Mouse (Mus musculus) retina, postnatal 1 day (tissue): ENCODE results near the gene Myzap.
"Not testable (repeated sequence)": the region's sequence is repeated elsewhere in the genome, so short reads cannot be mapped to it uniquely, and the experiment has no call there.

Experiments used
- DNase-seq: peaks from one replicate; pipeline ENCODE4 v3.0.0-alpha.2; 2012

The Myzap gene

DNA sequence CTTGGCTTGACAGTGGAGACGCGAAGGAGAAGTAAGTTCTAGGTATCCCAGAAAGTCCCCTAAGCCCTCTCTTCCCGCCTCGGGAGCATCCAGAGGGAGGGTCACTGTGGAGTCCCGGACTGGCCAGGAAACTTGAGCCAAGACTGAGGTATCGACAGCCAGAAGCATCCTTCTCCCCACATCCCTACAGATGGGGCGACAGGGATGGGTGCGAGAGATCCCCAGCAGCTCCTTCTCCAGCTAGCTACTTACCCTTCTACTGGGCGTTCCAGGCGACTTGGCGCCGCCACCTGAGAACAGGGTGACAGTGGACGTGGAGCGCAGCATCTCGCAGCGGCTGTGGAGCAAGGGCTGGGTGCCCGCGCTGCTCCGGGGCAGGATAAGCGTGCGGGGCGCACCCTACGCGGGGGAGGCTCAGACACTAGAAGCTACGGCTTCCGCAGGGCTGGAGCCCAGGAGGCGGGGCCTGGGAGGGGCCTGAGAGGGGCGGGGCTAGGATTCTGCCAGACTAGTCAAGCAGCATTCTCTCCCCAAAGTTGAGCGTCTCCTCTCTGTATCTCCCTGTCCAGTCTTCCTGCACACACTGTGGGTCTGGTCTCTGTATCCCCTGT, at the start of gene Myzap:
TSS of gene Myzap (minus strand) at position 423 of the 611 bp plus-strand sequence.
- DNase-seq = peak; percentile 85

DNA sequence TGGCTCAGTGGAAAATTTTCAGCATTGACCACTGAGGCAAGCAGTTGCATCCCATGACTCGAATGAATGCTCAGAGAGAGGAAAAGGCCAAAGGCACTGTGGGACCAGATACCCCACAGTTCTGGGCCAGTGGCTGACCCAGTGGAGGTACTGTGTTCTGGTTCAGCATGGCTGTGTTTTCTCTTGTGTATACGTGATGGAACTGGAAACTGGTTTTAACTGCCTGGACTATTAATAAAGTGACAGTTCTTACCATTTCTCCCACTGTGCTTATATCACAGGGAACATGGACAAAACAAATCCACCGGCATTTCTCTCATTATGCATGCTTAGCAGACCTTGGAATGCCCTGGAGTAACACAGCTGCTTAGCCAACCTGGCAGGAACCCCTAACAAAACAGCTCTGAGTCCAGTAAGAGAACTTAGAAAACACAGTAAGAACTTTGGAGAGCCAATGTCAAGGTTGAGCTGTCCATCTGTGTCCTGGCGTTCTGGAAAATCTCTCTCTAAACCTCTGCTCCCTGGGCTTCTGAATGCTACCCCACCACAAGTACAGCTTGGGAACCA, 48.3 kb upstream of the Myzap start:
- no peak for DNase-seq

DNA sequence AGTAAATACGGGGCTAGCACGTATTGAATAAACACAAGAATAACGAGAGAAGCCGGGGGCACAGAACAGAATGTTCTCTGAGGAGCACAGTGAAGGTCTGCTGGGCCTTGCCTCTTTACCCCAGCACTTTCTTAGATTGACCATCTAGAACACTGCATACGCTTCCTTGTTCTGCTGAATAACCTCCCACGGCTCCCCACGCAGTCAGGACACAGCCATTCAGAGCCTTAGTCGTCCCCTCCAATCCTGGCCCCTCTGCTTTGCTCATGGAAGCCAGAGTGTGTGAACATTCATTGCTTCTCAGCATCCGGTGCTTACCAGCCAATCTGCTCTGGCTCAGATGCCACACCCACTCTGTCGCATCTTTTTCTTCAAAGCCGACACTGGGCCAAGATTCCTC, 46.0 kb upstream of the Myzap start:
- no peak for DNase-seq

DNA sequence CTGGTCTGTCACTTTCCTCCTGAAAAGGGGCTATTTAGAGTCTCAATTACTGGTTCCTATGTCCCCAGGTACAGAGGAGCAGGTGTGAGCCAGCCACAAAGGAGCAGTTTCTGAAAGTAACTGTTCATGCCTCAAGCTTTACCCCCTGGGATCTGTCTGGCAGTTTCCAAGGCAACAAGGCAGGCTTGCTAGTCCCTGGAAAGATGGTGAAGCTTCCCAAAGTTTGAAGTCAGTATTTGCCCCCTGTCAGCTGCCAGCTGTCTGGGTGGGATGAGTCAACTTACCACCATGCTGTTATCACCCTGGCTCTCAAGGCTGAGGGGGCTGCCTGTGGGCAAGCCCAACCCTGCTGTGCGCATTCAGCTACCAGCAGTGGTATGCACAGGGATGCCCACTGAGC, 44.7 kb upstream of the Myzap start:
- DNase-seq = no peak

DNA sequence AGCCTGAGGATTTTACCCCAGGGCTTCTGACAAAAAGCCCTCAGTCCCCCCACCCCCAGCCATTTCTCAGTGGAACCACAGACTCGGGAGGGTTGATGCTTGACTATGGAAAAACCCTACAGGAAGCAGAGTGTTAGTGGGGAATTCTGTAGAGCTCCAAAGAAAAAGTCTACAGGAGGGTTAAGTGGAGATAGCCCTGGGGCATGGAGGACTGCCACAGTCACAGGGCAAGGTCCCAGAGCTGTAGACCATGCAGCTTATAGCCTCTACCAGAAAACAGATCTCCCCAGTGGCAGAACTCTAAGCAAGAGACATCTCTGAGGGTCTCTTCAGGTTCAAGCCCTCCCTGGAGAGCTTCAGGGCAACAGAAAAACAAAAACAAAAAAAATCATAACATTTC, 43.5 kb upstream of the Myzap start:
- no peak for DNase-seq

DNA sequence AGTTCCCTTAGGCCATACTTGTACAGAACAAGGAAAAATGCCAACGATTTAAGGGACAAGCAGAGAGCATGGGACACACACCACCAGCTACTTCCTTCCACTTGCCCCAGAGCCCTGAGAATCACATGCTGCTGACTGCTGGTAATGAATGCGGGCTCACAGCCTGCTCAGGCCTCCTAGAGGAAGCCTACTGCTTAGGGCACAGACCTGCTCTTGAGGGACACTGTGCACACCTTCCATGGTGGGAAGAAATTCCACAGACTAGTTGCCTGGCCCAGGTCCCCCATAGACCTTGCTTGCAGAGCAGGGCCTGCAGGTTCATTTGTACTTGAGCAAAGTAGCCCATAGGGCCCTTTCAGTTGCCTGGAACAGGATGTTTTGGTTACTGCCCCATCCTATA, 42.8 kb upstream of the Myzap start:
- no peak for DNase-seq

DNA sequence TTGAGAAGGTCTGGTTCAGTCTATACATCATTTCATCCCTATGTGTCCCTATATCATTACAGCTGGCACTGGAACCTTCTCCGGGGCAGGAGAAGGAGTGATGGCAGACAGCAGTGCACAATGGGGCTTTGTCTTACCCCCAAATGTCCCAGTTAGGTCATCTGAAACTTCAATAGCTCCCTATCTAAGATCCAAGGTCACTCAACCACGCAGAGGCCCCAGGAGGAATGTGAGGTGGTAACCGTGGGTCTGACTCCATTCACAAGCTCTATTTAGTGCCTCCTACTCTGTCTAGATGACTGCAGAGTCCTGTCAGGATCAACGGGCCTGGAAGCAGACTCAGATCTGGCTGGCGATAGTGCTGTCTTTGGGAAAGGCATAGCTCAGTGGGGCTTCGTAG, 36.8 kb upstream of the Myzap start:
- peak; percentile 53 for DNase-seq

DNA sequence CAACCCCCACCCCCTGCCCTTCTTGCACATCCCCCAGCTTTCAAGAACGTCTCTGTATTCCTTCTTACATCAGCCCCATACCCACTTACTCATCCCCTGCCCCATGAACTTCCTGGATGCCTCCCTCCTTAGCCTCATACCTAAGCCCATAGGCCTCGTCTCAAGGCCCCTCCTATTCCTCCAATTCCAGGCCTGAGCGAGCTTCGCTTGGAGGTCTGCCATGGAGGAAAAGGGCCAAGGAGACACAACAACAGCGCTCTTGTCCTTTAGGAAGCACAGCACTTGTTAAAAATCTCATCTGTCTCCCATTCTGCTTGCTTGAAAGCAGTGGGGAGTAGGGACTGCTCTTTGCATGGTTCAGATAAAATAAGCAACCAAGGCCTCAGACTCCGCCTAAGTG, 36.1 kb upstream of the Myzap start:
- no peak for DNase-seq

DNA sequence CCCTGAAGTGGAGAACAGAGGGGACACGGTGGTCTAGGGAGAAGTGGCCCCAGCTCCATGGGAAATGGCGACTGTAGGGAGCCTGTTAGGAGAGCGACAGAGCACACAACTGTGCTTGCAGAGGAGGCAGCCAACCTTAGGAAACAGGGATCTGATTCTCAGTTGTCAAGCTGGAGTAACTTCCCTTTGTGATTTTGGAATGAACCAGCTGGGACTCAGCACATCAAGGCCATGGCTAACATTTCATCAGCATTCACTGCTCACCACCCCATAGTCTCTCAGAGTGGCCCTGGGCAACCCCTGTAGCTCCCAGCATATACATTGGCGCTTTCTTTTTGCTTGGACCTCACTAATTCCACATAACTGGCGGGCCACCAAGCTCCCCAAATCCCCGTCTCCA, 33.8 kb upstream of the Myzap start:
- no peak for DNase-seq

DNA sequence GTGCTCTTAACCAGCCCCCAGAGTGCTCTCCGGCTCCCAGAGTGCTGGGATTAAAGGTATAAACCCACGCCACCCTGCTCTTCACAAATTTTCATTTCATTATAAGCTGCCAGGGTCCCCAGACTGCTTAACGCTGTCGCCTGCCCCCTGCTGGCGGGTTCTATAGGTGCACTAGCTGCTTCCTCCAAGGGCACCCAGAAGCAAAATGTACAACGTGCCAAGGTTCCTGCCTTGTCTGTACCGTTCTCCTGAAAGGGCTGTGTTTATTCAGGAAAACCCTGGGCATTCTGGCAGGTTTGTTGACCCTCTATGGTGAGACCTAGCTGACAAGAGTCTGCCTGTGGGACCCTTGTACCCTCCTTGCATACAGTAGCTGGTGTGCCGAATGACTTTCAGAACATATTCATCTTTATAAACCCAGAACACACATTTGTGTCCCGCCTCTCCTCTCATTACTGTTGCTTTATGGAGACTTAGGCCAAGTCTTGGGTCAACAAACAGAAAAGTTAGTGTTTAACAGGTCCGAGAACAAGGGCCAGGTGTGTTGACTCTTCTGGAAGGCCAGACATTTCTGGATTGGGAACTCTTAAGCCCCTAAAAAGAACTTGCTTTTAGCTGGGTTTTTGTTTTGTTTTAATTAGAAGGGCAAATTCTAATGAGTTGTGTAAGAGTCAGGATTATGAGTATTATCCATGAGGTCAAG, 32.8 kb upstream of the Myzap start:
- DNase-seq = peak; percentile 61

DNA sequence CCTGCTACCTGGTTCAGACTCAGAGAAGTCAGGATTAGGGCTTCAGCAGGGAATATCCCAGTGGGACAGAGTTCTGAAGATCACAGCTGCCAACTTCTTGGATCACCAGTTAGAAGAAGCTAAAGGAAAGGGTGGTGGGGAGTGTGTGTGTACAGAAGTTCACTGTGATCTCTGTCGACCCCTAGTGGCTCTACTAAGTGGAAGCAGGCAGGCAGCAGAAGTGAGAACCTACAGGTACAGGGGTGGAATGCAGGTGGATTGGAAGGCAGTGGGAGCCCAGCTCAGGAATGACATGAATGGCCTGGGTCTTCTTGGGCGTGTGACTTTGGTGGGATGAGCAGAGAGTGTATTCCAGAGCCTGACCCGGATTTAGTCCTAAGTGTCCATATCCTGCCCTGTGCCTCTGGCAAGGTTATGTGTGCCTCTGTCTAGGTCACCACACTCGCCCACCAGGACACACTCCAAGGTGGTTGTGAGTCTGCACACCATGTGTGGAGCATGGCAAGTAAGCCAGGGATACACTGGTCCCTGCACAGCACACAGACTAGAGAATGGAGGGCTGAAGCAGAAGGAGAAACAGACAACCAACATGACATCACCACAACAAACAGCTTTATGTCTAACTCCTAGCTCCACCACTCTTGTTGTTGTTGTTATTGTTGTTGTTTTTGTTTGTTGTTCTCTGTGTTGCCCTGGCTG, 31.9 kb upstream of the Myzap start:
- peak; percentile 69 for DNase-seq

DNA sequence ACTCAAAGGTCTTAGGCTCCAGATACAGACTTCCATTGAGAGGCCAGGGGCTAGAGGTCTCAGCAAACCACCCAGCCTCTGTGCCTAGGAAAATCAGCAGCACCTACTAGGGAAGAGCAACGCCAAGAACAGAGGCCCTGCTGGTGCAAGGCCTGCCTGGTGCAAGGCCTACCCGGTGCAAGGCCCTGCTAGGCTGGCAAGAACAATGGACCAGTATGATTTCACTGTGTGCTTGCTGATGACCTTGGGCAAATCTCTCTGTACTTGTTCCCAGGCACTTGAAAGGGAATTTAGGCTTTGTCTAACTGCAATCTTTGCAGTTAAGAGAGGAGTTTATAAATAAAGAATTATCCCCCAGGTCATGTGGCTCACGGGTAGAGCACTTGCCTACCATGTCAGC, 30.4 kb upstream of the Myzap start:
- DNase-seq = no peak

DNA sequence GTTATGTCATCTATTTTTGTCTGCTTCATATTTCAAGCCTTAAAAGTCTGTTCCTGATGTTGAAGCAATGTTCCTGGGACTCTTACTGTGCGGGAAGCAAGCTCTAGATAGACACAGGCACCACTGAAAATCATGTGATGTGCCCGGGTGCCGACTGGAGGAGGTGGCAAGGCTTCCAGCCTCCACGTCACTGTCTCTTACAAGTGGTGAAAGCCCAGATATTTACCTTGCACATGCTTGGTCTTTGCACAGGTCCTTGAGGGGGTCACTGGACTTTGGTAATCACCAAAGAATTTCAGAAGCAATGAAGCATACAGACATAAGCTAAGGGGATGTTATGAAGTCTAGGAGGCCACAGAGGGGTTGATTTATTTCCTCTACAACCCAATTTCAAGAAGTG, 29.8 kb upstream of the Myzap start:
- no peak for DNase-seq

DNA sequence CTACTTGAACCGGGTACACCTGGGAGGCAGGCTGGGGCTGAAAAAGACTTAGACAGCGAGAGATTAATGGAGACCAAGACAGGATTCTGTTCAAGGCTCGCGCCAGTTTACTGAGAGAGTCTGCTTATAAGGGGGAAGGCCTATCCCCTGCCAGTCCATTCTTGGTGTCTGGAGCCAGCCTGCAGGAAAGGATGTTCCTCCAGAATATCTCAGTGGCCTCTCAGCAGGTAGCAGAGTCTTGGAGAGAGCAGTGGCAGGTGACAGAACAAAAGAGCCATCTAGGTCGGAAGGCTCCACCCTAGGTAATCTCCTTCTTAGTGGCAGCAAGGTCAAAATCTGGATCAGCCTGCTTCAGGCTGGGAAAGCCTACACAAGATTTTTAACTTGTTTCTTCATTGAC, 28.0 kb upstream of the Myzap start:
- DNase-seq = not testable (repeated sequence)

DNA sequence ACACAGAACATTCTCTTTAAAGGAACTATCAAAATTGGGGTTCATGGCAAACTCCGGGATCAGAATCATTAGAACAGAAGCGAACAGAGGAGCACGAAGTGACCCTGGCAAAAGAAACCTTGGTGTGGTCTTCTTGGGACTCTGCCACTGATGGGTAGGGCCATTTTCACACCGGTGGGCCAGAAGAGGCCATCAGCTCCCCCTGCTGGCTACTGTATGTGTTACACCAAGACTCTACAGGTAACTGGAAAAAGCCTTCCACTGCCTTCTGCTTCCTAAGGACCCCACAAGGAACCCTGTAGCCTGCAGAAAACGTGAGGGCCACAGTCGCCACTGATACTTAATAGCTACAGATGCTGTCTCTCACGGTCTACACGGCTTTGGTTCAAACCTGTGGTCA, 25.2 kb upstream of the Myzap start:
- peak; percentile 38 for DNase-seq

DNA sequence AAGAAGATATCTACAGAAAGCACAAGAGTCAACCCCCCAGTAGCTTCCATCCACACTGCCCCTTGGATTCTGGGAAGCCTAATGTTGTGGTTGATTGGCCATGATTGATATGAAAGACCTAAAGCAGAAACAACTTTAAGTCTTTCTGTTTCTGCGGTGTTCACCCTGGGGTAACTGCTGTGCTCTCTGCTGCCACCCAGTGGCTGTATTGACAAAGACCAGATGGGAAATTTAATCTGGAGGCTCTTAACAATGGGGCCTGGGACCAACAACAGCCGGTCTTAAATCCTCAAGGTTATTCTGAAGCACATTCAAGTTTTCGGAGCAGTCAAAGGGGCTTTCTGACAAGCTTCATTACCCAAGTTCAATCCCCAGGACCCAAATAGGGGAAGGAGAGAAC, 24.0 kb upstream of the Myzap start:
- DNase-seq = peak; percentile 86

DNA sequence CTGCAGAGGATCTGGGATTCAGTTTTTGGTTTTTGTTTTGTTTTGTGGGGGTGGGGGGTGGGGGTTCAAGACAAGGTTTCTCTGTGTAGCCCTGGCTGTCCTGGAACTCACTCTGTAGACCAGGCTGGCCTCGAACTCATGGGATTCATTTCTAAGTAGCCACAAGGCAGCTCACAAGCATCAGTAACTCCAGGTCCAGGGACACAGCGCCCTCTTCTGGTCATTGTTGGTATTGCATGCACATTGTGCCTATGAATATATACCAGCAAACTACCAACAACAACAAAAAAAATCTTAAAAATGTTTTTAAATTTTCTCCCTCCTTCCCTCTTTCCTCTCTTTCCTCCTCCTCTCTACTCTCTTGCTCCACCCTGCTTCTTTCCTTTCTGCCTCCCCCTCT, 22.5 kb upstream of the Myzap start:
- peak; percentile 48 for DNase-seq

DNA sequence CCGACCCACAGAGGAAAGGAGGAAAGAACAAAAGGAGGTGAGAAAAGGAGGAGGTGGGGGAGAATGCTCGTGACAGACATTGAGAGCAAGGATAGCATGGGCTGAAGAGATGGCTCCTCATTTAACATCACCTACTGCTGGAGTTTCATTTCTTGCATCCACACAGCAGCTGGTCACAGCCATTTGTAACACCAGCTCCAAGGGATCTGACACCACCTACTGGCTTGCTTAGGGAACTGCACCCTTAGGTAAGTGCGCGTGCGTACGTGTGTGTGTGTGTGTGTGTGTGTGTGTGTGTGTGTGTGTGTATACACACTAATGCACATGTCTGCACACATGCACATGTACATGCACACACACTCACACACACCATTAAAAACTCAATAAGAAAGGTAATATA, 20.8 kb upstream of the Myzap start:
- DNase-seq = peak; percentile 49

DNA sequence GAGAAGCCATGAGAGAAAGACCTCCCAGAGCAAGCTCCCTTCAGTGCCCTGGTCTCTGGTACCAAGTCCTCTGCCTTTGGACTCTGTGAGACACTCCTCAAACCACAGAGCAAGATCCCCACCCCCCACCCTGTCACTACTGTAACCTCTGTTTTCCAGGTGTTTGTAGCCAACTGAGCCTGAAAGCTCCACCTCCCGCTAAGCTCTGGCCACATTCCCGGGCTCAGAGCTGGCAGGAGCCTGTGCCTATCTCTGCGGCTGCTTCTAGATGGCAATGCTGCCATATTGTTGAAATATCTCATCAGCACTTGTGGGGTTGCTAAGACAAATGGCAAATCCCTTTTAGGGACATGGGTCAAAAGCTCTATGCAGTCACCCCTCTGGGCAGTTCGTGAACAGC, 19.7 kb upstream of the Myzap start:
- no peak for DNase-seq

DNA sequence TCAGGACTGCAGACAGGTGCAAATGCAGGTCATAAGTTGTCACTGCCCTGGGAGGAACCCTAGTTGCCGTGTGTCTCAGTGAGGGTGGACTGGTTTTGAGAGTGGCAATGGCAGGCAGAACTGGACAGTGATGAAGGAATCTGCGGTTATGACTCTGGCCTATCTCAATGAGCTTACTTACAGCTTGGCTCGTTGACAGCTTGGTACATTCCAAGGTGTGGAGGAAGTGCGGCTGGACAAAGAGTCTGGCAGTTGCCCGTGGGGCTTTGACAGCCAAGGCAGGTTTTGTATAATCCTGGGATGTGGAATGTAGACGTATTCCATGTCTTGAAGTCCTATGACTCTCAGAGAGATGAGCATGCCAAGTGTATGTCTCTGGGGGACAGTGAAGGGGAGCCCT, 16.9 kb upstream of the Myzap start:
- DNase-seq = no peak

DNA sequence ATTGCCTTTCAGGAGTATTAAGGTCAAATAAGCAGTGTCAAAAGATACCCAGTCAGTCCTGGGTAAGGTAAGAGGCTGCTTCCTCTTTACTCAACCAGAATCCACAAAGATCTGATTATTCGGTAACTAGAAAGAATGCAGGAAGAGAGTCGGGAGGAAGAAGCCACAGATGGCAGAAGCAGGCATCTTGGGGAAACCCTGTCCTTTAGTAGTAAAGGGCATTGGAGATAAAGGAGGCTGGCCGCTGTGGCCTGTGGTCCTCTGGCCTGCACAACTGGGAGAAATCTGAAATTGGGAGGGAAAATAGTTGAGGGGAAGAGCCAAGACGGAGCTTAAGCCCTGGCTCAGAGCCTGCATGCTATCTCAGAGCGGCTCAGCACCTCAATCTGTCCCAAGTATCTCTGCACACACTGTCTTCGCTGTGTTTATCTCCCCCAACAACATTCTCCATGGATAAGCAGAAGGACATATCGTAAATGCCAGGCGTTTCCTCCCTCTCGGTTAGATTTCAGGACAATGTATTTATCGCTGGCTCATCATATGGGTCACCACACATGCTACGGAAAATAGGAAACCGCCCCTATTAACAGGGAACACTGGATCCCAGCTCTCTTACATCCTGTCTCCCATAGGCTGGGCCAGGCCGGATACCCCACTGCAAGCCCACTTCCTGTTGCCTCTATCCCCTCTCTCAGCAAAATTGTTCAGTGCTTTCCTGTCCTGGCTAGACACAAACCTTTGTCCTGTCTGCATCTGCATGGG, 14.3 kb upstream of the Myzap start:
- DNase-seq = no peak

DNA sequence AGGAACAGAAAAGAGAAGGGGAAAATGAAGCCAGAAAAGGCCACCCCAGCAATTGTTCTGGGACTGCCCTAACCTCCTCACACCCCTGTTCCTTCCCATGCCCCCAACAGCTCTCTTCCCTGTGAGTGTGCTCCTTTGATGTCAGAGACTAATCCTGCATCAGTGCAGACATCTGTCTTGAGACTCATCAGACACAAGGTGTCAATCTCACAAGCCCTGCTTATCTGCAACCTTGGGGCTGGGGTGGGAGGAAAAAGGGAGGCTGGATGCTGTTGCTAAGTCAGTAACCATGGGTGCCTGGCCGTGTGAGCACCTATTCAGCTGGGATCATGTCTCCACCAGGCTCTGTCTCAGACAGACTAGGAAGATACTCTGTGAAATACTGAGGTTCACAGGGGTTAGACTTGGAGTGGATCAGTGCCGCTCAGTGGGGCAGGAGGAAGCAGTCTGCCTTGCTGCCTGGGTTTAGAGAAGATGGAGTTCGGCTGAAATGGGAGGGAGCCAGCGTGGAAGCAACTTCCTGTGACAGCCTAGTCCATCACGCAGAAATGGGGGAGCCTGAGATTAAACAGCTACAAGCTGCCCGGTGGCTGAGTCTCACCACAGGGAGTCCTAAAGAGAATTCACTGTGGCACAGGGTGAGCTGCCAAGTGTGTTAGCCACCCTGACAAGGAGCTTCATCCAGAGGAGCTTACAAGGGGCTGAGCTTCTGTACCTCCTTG, 12.9 kb upstream of the Myzap start:
- DNase-seq = no peak

DNA sequence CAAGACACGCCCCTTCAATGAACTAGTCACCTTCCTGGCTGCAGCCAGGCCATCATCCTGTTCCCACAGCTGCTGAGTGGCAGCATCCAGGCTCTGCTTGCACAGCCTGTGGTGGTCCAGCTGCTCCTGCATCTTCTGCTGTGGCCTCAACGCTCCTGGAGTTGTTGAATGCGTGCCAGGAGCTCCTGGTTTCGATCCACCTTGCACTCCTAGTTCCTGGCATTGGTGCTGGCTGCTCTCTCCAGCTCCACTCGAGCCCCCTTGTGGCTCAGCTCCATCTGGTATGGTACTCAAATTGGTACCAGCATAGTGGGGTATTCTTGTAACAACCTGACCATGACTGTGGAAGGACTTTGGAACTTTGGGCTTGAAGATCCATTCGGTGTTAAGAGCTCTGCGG, 7.7 kb upstream of the Myzap start:
- DNase-seq = no peak
